Mouse (Mus musculus) spleen, postnatal 36 days (tissue): ENCODE results near the gene Fras1.

ENCODE experiments used
- DNase-seq, 2 experiments: peaks; one replicate each; pipeline ENCODE4 v3.0.0; 2022; ENCODE audit warnings: low spot score in 2 of 2, mixed read lengths in 1 of 2

Gene Fras1

DNA sequence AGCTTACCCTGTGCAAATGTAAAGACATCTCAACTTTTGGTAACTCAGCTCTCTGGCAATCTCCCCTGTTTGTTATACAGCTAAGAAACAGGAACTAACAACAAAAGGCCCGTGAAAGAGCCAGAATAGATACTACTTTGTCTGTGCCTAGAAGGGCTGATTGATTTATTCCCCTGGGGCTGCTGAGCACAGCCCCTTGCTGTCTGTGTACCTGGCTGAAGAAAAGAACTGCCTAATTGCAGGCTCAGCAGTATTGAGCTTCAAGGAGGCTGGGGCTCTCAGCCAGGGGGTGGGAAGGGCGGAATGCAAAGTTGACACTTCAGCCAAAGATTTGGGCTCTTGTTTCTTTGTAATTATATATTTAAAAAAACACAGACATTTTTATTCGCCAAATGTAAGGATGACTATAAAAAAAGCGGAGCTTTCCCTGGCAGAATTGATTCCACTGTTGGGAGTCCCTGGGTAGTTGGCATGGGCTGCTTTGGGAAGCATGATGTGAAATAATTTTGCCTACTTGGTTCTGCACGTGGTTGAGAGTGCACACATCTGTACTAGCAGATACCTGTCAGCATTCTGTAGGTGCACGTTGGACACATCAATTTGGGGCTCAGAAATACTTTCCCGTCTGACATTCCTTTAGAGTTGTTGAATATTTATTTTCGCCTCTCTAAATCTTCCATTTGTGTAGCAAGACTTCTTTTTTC is 31.5 kb downstream of the Fras1 start:
- no peak for DNase-seq

DNA sequence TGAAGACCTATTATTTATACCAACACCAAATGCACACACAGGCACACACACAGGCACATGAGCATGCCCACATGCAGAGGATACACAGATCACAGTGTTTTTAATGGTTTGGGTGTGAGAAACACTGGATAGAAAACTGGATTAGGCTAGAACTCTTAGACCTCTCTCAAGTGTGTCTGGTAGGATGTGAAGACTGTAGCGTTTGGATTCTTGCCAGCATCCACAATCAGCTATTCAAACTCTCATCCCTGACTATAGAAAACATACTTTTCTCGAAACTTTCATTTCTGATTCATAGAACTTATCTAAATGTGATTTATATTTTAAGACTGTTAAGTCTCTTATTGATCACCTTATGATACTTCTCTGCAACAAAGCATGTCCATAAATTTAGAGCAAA is 34.5 kb downstream of the Fras1 start:
- no peak for DNase-seq

DNA sequence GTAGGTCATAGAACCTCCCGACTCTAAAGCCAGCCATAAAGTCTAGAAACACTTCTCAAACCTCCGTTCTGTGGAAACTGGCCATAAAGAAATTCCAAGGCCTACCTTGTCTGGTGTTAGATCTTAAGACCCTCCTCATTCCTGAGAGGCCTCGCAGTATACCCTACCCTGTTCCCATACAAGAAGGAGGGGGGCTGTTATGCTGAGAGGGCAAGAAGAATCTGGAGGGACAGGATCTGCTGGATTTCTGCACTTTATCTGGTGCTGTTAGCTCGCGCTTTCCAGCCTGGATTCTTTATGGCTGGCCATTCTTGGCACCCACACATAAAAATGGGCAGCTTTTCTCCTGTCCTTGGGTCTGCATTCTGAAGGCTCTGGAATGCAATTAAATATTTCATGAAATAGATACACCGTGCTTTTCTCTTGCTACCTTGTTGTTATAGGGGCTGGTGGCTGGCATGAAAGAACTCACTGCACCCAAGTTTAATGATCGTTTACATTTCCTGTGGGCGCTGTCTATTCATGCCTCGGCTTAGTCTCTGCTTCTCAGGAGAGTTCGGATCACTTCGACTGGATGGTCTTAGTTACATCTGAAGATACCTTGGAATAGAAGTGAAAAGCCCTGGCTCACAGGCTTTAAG is 39.1 kb downstream of the Fras1 start:
- DNase-seq, result no peak

DNA sequence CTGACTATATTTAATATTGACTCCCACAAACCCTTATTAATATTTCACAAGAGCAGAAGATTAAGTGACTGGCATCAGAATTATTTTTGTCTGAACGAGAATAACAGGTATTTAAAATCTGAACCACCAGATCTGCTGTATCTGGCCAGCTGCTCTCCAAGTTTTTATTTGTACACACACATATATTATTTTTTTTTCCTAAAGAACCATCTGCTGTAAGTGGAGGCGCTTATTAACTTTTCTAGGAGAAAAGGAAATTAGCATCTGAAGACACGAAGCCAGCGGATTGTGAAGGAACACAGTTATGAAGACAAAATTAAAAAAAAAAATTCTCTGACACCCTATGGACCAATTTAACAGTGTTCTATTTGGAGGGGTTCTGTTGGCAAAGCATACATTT is 43.4 kb downstream of the Fras1 start:
- DNase-seq, result no peak

DNA sequence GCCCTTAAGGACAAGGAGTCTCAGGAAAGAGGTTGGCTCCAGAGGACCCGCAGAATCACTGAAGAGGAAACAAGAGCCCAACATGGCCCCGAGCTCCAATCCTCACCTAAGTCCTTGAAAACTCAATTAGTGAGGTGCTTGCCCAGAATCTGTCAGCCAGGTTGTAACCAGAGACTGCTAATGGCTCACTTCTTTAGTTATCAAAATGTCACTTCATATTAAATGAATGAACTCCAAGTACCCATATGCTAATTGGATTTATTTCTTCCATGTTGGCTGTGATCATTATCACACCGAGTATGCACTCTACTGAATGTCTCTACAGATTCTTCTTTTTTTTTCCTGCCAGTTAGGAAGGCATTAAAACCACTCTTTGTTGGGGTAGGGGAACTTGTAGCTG is 47.8 kb downstream of the Fras1 start:
- DNase-seq, result no peak

DNA sequence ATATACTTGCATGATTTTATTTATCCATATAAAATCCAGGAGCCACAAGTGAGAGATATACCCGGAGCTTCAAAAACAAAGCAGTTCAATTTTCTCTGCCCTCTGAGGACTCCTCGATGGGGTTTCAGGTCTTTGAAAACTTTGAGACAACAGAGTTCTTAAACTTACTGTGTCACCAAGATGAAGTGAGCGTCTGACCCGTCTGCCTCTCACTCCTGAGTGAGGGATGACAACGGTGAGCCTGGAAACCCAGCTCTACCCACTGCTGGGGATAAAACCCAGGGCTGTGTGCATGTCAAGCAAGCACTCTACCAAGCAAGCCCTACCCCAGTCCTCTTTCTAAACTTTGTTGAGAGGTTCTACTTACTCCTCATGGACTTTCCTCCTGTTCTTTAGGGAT is 49.0 kb downstream of the Fras1 start:
- DNase-seq, result no peak

DNA sequence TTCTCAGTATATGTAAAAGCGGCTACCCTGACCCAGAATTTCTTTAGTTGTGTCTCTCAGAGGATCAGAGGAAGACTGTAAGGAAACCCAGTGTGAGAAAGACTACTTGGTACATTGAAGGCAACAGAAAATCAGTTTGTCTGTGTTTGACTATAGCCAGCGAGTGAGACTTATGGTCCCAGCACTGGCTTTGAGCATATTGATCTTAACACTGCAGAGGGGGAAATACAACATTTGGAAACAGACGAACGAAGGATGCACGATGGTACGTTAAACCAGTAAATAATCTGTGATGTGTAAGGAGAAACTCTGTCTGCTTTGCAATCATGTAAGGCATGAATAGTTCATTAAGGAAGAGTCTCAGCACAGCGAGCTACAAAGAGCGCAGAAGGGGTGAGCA is 51.6 kb downstream of the Fras1 start:
- DNase-seq, result no peak

DNA sequence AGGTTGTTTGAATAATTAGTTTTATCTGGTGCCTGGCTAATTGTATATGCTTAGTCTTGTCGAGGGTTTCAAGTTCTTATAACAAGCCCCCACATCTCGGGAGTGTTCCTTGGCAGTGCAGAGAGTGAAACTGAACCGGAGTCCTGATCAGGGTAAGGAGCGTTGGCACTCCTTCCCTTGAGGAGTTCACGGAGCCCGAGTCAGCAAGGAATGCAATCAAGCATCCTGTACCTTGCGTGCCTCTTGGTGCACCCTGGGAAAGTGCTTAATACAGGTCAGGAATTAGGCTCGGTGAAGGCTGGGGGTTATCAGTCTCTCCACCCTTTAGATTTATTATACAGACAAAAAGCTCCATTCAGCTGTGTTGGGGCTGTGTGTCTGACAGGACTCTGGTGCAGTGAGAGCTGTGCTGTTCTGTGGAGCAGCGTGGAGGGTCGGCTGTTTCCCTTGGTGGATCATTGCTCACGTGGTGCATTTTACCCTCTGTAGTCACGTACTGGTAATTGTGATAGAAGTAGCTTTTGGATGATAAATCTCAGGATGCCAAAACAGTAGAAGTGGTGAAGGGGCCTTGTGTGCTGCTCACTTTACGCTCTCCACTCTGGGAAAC is 55.9 kb downstream of the Fras1 start:
- DNase-seq, result no peak

DNA sequence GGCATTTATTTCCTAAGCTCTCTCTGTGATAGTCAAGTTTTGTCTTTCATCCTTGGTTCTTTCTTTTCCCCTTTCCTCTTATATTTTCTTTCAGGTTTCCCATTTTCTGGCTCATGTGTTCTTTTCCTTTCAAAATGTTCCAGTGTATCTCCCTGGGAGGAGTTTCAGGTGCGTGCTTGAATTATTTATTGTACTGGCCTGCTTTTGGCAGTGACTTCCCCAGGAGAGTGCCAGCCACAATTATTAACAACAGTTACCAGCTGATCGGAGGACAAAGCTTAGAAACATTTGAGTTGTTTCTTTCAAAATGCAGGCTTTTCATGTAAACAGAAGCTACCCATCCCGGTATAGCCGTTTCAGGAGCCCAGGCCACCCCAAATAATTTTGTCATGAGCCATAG is 64.1 kb downstream of the Fras1 start:
- DNase-seq, result no peak

DNA sequence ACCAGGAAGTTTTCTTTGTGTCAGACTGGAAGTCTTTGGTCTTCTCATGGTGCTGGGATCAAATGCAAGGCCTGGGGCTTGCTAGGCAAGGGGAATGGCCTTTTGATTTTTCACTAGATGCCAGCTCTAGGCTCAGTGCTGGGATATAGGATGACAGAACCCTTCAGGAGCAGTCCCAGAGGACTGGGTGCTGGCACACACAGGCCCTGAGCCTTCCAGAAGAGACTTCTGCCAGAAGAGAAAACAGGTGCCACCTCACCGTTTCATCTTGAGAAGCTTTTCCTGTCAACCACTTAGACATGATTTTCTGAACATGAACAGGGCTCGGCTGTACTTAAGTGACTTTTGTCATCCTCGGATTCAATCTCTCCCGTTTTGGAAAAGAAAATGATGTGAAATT is 66.1 kb downstream of the Fras1 start:
- DNase-seq, result no peak

DNA sequence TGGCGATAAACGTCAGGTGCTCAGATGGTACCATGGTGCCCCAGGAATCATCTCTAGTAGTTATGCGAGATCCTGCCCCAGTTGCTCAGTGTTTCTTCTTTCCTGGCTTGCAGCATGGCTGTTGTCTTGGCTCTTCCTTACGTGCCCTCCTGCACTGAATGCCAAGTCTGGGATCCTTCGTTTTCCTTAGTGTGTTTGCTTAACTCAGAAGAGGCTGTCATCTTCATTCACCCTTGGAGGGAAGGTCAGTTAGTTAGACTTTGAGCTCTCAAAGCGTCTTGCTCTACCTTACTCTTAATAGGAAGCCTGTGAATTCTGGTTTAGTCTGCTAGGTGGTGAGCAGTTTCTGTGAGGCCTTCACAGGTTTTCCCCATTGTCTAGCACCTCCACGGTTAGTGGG is 73.7 kb downstream of the Fras1 start:
- no peak for DNase-seq

DNA sequence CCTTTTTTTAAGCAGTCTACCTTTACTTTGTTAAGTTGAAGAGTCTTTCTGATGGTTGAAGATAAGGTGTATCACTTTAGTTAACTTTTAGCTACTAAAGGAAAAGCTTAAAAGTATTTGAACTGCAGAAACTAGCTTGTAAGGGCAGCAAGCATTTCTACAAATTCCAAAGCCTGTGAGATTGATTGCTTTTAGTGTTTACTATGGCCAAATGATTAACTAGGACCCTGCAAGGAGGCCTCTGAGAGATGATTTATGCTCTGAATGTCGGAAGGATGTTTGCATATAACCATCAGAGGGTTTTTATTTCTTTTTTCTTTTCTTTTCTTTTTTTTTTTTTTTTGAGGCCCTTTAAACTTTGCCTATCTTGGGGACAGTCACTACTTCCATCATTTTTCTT is 78.3 kb downstream of the Fras1 start:
- DNase-seq, result no peak

DNA sequence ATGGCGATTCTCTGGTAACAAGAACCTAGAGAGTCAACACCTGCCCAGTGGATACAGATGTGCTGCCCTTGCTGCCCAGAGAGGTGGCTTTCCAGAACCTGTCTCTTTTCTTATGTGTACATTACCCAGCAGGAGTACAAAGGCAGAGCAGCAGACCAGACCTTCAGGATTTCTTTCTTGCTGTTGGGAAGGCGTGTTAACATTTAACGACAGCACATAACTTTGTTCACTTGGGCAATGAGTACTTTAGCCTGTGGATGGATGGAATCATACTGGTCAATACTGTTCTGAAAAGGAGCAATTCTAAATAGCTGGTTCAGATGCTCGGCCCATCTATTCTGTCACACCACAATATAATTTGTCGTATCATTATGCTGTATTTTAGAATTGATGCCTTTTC is 79.6 kb downstream of the Fras1 start:
- no peak for DNase-seq

DNA sequence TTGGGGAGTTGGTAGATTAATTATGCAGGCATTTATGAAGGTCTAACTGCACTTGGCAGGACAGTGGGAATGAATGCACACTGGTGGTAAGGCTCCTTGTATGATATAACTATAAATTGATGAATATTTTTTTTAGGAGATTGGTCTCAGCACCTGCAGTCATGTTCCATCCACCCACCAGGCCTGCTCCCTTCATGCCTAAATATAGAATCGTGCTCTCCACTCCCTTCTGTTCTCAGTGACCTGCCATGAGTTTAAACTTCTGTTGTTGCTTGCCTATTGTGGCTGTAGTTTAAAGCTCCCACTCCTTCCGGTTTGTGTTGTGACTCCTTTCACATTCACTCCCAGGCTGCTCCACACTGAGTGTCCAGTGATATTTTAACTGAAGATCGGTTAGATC is 80.7 kb downstream of the Fras1 start:
- no peak for DNase-seq

DNA sequence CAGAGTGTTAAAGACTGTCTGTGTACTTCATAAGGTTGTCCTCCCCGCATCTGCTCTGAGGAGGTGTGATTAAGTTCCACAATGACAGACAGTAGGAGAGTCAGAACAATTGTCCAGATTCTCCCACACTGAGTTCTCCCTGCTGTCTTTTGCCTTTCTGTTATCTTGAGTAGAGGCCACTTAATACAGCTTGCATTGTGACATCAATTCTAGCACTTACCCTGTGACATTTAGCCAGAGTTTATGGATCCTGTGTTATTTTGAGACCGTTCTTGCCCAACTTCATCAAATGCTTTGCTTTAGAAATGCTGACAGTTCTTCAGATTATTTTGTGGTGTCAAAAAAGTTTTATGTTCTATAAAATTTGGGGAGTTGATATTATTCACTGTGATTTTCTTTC is 81.5 kb downstream of the Fras1 start:
- DNase-seq, result no peak

DNA sequence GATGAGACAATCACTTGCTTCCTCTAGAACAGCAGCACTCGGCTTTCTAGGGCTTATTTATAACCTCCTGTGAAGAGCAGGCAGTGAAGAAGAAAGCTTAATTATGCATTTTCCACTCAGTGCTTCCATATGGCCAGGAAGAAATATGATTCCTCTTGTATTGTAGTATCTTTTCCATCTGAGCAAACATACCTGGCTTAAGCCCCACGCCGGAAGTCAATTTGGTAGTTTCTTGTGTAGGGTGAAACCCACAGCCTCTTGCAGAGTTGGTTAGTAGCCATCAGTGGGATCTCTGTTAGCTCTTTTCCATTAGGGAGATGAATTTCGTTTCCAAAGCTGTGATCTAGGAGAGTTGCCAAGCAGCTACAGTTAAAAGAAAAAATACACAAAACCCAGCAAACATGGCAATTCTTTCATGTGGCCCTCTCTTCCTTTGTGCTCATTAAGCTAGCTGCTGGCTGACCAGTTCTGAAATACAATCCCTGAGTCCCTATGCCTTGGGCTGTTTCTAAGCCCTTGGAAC is 83.7 kb downstream of the Fras1 start:
- no peak for DNase-seq

DNA sequence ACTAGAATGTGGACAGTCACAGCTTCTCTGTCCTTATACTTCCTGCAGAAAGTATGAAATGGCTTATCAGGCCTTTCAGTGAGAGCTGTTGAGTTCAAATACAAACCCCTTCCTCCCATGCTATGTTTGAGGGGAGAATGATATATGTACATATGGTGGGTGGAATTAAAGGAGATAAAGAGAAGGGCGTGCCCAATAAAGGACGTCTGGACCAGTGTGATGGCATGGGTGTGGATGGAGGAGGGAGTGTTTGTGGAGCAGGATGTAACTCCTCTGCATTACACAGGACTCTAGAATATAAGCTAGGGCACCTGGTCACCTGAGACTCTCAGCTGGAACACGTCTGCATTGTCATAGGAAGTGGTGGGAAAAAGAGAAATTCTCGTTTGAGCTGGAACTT is 85.8 kb downstream of the Fras1 start:
- no peak for DNase-seq

DNA sequence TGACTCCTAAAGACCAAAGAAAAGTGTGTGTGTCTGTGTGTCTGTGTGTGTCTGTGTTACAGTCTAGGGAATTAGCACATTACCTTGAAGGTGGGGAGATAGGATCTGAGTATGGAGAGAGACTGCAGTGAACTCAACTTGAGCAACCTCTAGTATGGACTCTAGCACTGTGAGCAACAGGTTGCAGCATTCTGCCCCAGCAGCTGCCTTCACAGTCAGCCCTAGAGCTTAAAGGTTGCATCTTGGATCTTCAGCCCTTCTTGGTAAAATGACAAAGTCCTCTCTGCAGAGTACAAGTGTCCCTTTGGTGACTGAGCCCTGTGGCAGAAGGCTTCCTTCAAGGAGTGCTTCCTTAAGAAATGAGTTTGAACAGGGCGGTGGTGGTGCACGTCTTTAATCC is 88.4 kb downstream of the Fras1 start:
- no peak for DNase-seq

DNA sequence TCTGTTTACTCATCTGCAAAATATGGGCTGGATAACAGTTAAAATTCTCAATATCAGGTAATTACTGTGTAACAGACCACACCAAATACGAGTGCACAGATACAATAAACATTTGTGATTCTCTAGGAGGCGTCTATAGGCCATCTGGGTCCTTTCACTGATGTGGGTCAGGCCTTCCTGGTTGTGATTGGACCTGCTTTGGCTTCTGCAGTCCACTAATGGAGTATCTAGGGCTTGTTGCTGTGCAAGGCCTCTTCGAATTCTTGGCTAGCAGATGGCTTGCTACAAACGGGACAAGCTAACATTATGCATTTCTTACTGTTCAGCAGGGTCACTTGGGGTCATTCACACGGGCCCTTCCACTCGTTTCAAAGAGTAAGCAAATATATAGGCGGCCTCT is 92.7 kb downstream of the Fras1 start:
- DNase-seq, result no peak

DNA sequence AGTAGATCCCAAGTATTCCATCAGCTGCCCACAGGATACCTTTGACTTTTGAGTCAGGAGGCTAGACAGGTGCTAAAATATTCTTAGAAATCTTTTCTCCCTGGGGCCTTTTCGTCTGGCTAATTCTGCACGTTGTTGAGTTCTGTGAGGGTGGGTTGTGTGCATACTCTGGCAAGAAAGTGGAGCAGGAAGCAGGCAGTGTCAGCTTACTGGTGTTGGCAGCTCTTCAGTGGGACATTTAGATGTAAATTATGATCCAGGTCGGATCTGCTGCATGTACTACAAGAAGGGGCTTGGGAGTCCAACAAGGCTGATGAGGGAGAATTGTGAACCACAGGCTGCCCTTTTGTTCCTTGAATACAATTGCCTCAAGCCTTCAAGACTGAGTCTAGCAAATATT is 98.2 kb downstream of the Fras1 start:
- DNase-seq, result no peak

DNA sequence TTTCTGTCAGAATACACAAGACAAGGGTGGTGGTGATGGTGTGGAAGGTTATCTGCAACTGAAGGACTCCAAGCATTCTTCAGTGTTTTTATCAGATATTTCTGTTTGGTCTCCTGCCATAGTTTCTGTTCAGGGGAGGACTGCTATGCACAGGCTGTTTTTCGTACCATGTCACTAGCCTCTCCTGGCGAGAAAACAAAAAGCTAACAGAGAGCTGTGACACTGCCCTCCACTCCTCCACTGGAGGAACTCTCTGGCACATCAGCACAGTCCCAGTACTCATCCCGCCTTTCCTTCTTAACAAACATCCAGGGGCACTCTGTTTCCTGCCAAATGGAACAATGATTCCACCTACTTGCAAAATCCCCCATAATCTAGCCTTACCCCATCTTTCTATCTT is 101.7 kb downstream of the Fras1 start:
- no peak for DNase-seq

DNA sequence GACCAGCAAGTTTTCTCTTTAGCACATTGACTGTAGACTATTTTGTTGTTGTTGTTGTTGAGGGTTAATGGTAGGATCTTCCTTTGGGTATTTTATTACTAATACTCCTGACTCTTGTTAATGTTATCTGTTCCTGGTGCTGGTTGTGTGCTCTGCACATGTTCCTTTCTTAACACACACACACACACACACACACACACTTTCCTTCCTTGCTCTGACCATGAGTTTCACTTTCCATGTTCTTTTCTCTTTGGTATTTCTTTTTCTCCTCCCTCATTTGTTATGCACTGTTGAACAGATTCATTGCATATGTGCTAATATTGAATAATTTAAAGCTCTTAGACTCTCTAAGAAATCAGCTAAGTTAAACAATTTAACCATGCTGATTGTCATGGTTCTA is 105.2 kb downstream of the Fras1 start:
- DNase-seq, result no peak

DNA sequence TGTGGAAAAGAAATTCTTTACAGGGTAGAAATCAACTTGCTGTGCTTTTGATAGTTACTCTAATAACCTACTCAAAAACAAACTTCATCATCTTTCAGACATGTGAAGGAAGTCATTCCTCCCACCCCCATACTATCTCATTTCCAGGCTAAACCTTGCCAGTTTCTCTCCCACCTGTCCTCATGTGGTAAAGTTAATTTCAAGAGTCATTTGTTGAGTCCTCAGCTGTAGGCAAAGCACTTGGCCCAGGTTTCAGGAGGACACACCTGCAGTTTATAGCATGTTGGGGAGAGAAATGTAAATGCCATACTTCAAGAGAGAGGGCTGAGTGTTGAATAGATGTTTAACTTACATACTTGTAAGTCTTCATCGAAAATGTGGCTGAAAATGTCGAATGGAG is 107.4 kb downstream of the Fras1 start:
- no peak for DNase-seq
